Mouse (Mus musculus) thymus, adult 2 months (tissue): Measurements from ENCODE around the gene Adap1. TPM values are rescaled to one million over a fixed set of nuclear protein-coding genes. Genes with fewer than 3 reads are reported as not detected.

Experiments
- DNase-seq: peaks from one replicate; pipeline ENCODE4 v3.0.0; 2021
- H3K27ac ChIP-seq: fragments of 200-500 bp; 2 replicates; pipeline ENCODE4 v1.5.1; 2012; ENCODE audit warnings: low read length, control low read depth; ENCODE audit not compliant: control insufficient read depth, insufficient read depth
- H3K27me3 ChIP-seq: fragments of 200-500 bp; 2 replicates; pipeline ENCODE4 v1.6.1; 2012; ENCODE audit warnings: mild to moderate bottlenecking, low read length, moderate library complexity, mixed read lengths; ENCODE audit not compliant: control insufficient read depth, insufficient read depth
- H3K36me3 ChIP-seq: fragments of 200-500 bp; 2 replicates; pipeline ENCODE4 v1.6.1; 2012; ENCODE audit warnings: mild to moderate bottlenecking, low read length, moderate library complexity; ENCODE audit not compliant: control insufficient read depth, insufficient read depth
- H3K4me1 ChIP-seq: fragments of 200-500 bp; replicated peaks from 2 replicates; pipeline ENCODE4 v1.6.1; 2012; ENCODE audit warnings: low read length; ENCODE audit not compliant: control insufficient read depth, insufficient read depth
- H3K4me3 ChIP-seq: fragments of 200-500 bp; 2 replicates; pipeline ENCODE4 v1.5.1; 2012; ENCODE audit warnings: mild to moderate bottlenecking, low read length, control low read depth, moderate library complexity; ENCODE audit not compliant: control insufficient read depth, insufficient read depth
- CTCF ChIP-seq: fragments of 200-500 bp; IDR thresholded peaks from 2 replicates; pipeline ENCODE4 v1.5.1; 2012; ENCODE audit warnings: mild to moderate bottlenecking, control low read depth, low read length, moderate library complexity, borderline replicate concordance; ENCODE audit not compliant: control insufficient read depth, poor library complexity, insufficient read depth; ENCODE audit errors: extremely low read depth
- POLR2A ChIP-seq: fragments of 200-500 bp; IDR thresholded peaks from 2 replicates; pipeline ENCODE4 v1.6.1; 2012; ENCODE audit warnings: mild to moderate bottlenecking, low read length, control low read depth, moderate library complexity; ENCODE audit not compliant: control insufficient read depth, poor library complexity, insufficient read depth; ENCODE audit errors: extremely low read depth
- WGBS: fragments of 180-500 bp; shearing (Covaris S2); methylation state at CpG from one replicate; pipeline ENCODE4 v1.1.7; 2018; 5-methylcytosine and 5-hydroxymethylcytosine counted together
- polyA plus RNA-seq: library from polyadenylated mRNA; depleted of rRNA; stranded (reverse); fragments of >200 nt; gene quantifications from 2 replicates; pipeline ENCODE4 v1.2.3, GENCODE M21; 2012

The Adap1 gene
- polyA plus RNA-seq, 1 experiment, result 15.5 TPM

- Histone ChIP-seq H3K27me3 (no peaks in the 10 kb centered on the region), H3K4me3 (no peak overlapping the region), H3K27ac (no peak overlapping the region; the same call in 1 of the 2 replicates), H3K4me1 (peaks cover 12% of the 10 kb centered on the region), H3K36me3 (peaks cover 22% of the 10 kb centered on the region)
- TF ChIP-seq CTCF (no peak), POLR2A (no peak)
- WGBS, result 93% methylated on average over 7 of the region's 7 CpGs
- no peak for DNase-seq
These were observed 74.1 kb downstream of the Adap1 start for GRCm38 (mm10) chr5:139251279-139251678.

- TF ChIP-seq CTCF, result no peak
- TF ChIP-seq POLR2A, result no peak
- Histone ChIP-seq H3K27me3 (no peaks in the 10 kb centered on the region), H3K36me3 (peaks cover 31% of the 10 kb centered on the region), H3K4me1 (peaks cover 8% of the 10 kb centered on the region), H3K27ac (no peak overlapping the region), H3K4me3 (no peak overlapping the region)
- no peak for DNase-seq
- 90% methylated on average over 3 of the region's 3 CpGs for WGBS
These were observed 76.6 kb downstream of the Adap1 start for GRCm38 (mm10) chr5:139248846-139249245.

- WGBS, result 93% methylated on average over 3 of the region's 3 CpGs
- Histone ChIP-seq H3K4me1 (no peaks in the 10 kb centered on the region), H3K27me3 (no peaks in the 10 kb centered on the region), H3K36me3 (peaks cover 31% of the 10 kb centered on the region), H3K4me3 (no peak overlapping the region), H3K27ac (no peak overlapping the region)
- no peak for DNase-seq
- no peak for TF ChIP-seq CTCF
- no peak for TF ChIP-seq POLR2A
These were observed 77.7 kb downstream of the Adap1 start for GRCm38 (mm10) chr5:139247767-139248166.

- no peak for DNase-seq
- Histone ChIP-seq H3K4me1 (no peaks in the 10 kb centered on the region), H3K4me3 (no peak overlapping the region), H3K27ac (no peak overlapping the region), H3K36me3 (peaks cover 58% of the 10 kb centered on the region), H3K27me3 (no peaks in the 10 kb centered on the region)
- 97% methylated on average over 1 of the region's 1 CpGs for WGBS
- TF ChIP-seq POLR2A (no peak), CTCF (no peak)
These were observed 82.0 kb downstream of the Adap1 start for GRCm38 (mm10) chr5:139243384-139243783.

- Histone ChIP-seq H3K36me3 (peaks cover 47% of the 10 kb centered on the region), H3K27me3 (no peaks in the 10 kb centered on the region), H3K4me3 (no peak overlapping the region), H3K27ac (no peak overlapping the region), H3K4me1 (no peaks in the 10 kb centered on the region)
- TF ChIP-seq POLR2A, result no peak
- no peak for TF ChIP-seq CTCF
- 96% methylated on average over 15 of the region's 15 CpGs for WGBS
- DNase-seq, result no peak
These were observed 84.2 kb downstream of the Adap1 start for GRCm38 (mm10) chr5:139241022-139241761.

GRCm38 (mm10) chr5:139237436-139237835, 88.0 kb downstream of the Adap1 start:
- TF ChIP-seq CTCF, result no peak
- TF ChIP-seq POLR2A, result no peak
- H3K4me3 ChIP-seq, result no peak overlapping the region
- no peaks in the 10 kb centered on the region for H3K27me3 ChIP-seq
- 93% methylated on average over 4 of the region's 4 CpGs for WGBS
- H3K36me3 ChIP-seq, result peaks cover 55% of the 10 kb centered on the region
- no peaks in the 10 kb centered on the region for H3K4me1 ChIP-seq
- no peak for DNase-seq
- no peak overlapping the region for H3K27ac ChIP-seq
